Mouse (Mus musculus) liver, embryonic 18 days (tissue): Measurements from ENCODE around the gene Ly9. TPM values are rescaled to one million over a fixed set of nuclear protein-coding genes. Genes with fewer than 3 reads are reported as not detected.

ENCODE experiments used
- polyA plus RNA-seq: library from polyadenylated mRNA; depleted of rRNA; stranded (reverse); fragments of >200 nt; gene quantifications from 2 replicates; pipeline ENCODE4 v1.2.3, GENCODE M21; 2012; rRNA removed

Ly9 gene
- 2.3 and 2.9 TPM in 2 replicates for polyA plus RNA-seq

DNA sequence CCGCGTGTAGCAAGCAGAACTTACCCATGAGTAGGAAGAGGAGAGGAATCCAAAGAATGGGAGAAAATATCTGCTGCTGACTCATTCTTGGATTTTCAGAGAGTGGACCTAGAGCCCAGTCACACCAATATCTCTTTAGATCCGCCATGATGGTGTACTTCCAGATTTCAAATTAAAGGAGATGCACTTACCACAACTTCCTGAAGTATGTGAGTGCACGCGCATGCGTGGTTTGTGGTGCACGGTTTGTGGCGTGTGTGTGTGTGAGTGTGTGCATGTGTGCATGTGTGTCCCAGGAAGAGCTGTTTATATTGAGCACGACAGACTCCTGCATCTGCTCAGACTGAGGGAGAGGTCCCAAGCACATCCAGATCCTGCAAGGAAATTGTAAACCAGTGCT lies at the start of gene Ly9:
TSS of gene Ly9 (minus strand) at position 235 of the 400 bp plus-strand sequence.

GRCm38 (mm10) chr1:171652734-171653133 lies 45.5 kb upstream of the Ly9 start, which contains the start of gene Slamf7:
Gene Slamf7, minus strand, starts transcription at chr1:171653035.

GRCm38 (mm10) chr1:171558898-171559297 lies 48.3 kb downstream of the Ly9 start, which contains the start of gene Cd244a:
Gene Cd244a, plus strand, starts transcription at chr1:171559193.

Other genes with a start within 250 kb of the Ly9 start
- 0.13 and 0.22 TPM in 2 replicates for gene Klhdc9, start 246.6 kb downstream of the Ly9 start, polyA plus RNA-seq
- gene Nectin4, start 237.3 kb downstream of the Ly9 start, polyA plus RNA-seq: 0.38 and 0.41 TPM in 2 replicates
- gene Arhgap30, start 218.5 kb downstream of the Ly9 start, polyA plus RNA-seq: 6.1 and 6.7 TPM in 2 replicates
- gene Usf1, start 196.1 kb downstream of the Ly9 start, polyA plus RNA-seq: 22.7 and 23.6 TPM in 2 replicates
- gene Tstd1, start 188.5 kb downstream of the Ly9 start, polyA plus RNA-seq: 4.3 and 5.4 TPM in 2 replicates
- gene F11r, start 169.9 kb downstream of the Ly9 start, polyA plus RNA-seq: 32.6 and 33.7 TPM in 2 replicates
- 3.8 and 4.0 TPM in 2 replicates for gene Alyref2, start 103.9 kb downstream of the Ly9 start, polyA plus RNA-seq
- gene Itln1, start 72.1 kb downstream of the Ly9 start, polyA plus RNA-seq: not detected in 2 replicates
- gene Cd244a, start 48.2 kb downstream of the Ly9 start, polyA plus RNA-seq: 0.29 and 0.37 TPM in 2 replicates
- gene Slamf7, start 45.6 kb upstream of the Ly9 start, polyA plus RNA-seq: 2.4 and 3.0 TPM in 2 replicates
- 10.5 and 12.8 TPM in 2 replicates for gene Cd48, start 74.6 kb upstream of the Ly9 start, polyA plus RNA-seq
- 1.2 and 1.4 TPM in 2 replicates for gene Slamf1, start 159.7 kb upstream of the Ly9 start, polyA plus RNA-seq
- 6.6 and 6.7 TPM in 2 replicates for gene Cd84, start 232.3 kb upstream of the Ly9 start, polyA plus RNA-seq